Mouse (Mus musculus): ENCODE results near the gene Pex5. TPM values are rescaled to one million over a fixed set of nuclear protein-coding genes. Genes with fewer than 3 reads are reported as not detected.

Gene Pex5
- total RNA-seq (2021) = 10 to 100 TPM; 24.6 to 29.0 TPM
- long read RNA-seq, experiment 1, transcript Pex5-202 (15 exons, 3,073 nt) = major isoform, 10 of 18 reads
- long read RNA-seq, experiment 1, partial matches to known transcripts = 1 of 18 reads
- long read RNA-seq, experiment 1, other reads (novel, unspliced or antisense) = 4 of 18 reads
- long read RNA-seq, experiment 2, transcript Pex5-202 (15 exons, 3,073 nt) = major isoform, 18 of 36 reads
- long read RNA-seq, experiment 2, transcript Pex5-201 (16 exons, 3,139 nt) = minor isoform, 8 of 36 reads
- long read RNA-seq, experiment 2, partial matches to known transcripts = 3 of 36 reads
- long read RNA-seq, experiment 2, other reads (novel, unspliced or antisense) = 6 of 36 reads

DNA sequence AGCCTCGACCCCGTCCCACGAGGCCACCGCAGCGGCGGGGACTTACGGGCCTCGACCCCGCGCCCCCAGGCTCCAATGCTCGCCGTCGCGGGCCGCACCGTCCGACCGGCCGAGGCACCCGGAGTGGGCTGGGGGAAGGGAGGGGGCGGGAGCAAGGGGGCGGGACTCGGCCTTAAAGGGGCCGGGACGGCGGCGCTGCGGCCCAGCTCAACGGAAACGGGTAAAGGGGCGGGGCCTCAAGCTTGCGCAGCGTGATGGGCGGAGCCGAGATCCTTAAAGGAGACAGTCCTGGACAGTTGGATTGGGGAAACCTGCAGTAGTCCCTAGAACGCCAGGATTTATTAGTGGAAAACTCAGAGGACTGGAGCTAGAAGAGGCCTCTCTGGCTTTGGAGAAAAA is at the start of gene Pex5:
Gene Pex5, minus strand, starts transcription at position 141 of the 399 bp plus-strand sequence.
- DNase-seq = peak; percentile 95

DNA sequence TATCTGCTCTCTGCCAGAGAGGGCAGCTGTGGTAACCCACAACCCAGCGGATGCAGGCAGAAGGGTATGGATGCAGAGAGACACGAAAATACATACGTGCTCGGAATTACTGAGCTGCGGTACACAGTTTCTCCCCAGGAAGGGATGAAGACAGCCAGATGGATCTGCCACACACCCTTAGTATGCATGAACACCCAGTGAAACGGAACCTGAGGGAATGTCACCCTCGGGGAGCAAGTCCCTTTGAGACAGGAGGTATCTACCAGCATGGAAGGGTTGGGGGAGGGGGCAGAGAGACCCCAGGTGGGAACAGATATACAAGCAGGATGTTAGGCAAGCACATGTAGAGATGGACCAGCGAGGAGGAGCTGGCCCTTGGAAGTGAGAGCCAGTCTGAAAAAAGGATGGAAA is 49.0 kb upstream of the Pex5 start:
- no peak for DNase-seq

DNA sequence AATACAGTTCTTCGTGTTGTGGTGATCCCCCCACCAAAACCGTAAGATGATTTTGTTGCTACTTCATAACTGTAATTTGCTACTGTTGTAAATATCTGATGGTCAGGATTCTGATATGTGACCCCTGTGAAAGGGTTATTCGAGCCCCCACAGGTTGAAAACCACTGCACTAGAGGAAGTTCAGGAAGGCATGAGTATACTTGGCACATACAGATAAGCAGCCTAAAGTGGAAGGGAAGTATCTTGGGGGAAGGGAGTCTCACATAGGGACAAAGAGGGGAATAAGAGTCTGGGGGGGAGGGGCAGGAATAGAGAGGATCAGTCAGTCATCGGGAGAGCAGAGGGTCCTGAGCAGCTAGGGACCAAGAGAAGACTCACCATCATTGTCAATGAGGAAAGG is 44.5 kb upstream of the Pex5 start:
- no peak for DNase-seq

DNA sequence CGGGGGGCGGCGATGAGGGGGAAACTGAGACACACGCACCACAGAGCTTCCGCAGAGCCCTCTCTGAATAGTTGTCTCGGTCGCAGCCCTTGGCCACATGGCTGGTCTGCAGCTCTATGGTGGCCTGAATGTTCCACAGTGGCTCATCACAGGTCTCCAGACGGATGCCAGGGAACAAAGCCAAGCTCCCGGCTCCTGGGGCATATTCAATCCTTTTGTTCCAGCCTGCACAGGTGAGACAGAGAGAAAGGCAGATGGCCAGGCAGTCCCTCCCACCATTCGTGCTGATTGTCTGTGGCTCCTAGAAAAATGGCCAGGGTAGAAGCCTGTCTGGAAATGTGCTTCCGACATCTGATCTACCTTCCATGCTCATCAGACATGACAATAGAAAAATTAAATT is 43.6 kb upstream of the Pex5 start:
- no peak for DNase-seq

DNA sequence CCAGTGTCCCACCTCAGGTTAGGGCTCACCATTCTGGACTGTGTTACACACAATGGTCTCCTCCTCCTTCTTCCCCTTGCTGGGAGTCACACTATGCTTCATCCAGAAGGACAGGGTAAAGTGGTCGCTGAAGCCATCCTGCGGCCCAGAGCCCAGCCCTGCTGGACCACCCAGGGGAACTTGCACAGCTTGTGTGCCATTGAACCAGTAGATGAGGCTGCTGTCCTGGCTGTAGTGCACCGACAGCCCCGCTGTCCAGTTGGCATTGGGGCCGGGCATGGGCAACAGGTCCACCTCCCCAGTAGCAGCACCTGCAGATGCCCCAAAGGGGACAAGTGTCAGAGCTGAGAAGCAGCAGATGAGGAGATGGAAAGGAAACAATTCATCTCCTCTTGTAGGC is 43.0 kb upstream of the Pex5 start:
- no peak for DNase-seq

DNA sequence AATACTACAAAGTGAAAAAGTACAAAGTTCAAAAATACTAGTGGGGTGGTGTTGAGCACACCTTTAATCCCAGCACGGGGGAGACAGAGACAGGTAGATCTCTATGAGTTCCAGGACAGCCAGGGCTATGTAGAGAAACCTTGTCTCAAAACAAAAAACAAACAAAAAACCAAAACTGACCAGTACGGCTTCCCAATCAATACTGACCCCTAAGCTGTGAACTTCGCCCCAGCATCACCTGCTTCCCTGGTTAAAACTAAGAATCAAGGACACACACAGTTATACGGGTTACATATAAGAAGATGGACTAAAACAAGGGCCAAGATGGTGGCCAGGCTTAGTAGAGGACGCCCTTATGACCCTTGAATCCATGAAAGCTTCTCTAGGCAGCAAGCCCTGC is 41.4 kb upstream of the Pex5 start:
- no peak for DNase-seq

DNA sequence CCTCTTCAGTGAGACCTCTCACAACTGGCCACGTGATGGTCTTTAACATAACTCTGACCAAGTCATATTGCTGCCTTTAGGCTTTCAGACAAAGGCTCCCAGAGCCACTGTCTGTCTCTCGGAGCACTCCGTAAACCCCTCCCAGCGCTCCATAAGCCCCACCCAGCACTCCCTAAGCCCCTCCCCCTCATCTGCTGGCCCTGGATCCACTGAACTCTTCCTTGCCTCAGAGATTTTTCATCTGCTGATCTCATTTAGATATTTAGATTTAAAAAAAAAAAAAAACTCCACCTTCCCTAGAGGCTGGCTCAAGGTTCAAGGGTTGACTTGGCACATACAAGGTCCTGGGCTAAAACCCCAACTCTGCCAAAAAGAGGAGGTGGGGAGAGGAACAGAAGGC is 38.9 kb upstream of the Pex5 start:
- DNase-seq = no peak

DNA sequence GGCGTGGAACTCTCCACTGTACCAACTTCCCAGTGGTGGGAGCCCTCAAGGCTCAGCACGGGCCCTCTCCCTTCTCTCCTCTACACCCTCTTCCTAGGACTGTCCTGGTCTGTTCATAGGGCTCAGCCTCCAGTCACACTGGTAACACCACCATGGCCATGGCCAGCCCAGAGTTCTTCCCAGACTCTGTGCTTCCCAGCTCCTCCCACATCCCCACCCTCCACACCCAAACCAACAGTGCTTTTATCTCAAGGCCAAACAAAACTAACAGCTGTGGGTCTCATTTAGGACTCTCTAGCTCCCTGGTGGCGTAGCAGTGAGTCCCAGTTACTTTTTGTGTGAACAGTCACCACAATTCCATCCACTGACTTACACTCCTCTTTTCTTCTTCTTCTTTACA is 37.1 kb upstream of the Pex5 start:
- no peak for DNase-seq

DNA sequence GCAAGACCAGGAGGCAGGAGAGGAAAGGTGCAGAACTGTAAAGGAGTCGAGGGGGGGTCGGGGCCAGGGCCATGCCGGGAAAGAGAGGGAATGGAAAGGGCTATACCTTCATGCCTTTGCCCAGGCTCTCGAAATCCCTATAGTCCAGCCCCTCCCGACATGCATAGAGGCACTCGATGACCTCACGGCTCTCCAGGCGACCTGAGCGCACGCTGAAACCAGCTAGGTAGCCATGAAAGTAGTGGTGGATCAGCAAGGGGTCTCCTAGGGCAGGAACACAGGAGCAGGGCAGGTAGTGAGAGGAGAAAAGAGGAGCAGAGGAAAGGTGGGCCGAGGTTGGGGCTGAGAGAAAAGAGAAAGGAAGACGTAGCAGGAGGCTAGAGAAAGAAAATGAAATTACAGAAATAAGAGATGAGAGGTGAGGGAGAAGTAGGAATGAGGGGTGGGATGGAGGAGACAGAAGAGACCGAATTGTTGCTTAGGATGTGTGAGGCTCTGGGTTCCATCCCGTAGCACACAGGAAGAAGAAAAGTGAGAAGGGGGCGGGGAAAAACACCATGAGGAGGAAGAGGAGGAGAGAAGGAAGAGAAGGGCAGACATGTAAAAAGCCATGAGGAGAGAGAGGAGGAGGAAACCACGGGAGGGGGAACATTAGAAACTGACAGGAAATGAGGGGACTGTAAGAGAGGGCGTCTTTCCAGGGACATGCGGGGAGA is 35.0 kb upstream of the Pex5 start:
- DNase-seq = no peak

DNA sequence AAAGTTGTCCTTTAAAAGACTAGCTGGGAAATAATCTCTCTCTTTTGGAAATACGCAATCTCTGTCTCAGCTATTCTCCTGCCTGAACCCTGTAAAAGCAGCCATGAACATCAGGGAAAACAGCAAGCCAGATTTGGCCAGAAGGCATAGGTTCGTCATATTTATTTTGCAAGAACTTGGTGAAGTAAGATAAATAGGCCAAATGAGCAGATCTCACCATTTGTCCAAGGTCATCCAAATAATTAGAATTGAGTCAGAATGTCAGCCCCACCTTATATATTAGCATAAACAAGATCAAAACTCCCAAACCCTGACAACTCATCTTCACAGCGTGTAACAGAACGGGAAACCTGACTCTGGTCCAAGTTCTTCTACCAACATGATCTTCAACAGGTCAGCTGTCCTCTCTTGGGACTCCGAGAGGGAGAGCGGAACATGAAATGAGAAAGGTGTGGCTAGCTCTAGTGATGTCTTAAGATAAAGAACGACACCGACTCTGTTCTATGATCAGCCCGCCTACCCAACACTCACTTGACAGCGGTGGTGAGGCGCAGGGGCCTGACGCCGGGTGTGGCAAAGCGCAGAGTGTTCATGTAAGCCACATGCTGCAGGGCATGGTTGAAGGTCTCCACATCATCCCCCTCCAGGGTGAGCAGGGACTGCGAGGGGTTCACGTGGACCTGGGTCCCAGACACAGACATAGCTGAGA is 34.2 kb upstream of the Pex5 start:
- DNase-seq = no peak

DNA sequence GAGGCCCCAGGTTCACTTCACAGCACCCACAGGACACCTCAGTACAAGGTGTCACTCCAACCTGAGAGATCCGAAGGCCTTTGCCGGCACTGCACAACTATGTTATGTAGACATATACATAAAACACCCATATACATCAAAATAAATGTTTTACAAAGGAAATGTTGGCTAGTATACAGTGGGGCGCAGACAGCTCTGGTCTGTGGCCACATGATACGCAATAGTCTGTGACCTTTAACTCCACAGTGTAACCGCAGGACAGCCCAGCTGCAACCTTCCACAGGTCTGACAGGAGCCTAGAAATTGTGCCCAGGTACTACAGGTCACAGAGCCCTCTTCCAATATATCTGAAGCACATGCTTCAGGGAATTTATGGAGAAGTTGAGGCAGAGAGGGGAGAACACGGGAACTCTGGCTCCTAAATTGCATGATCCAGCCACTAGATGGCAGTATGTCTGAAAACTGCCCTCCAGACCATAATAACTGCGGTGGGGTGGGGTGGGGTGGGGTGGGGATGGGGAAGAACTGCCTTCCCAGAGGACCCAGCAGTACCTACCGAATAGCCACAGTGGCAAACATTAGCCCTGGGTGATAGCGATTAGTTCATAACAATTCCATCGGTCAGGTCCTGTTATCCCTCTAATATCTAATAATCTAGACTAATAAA is 33.5 kb upstream of the Pex5 start:
- no peak for DNase-seq

DNA sequence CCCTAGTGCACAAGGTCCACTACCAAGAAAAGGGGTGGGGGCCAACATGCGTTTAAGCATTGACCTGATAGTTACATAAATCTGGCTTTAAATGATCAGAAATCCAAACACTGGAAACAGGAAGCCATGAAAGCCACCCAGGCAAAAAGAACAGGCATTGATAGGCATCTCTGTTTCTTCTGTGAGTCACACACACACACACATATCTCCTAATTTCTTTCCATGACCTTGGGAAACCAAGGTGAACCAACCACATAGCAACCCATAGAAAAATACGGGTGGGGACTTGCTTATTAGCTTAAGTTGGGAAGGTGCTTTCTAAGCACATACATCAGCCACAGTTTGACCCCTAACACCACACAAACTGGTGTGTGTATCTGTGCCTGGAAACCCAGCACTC is 32.5 kb upstream of the Pex5 start:
- no peak for DNase-seq

DNA sequence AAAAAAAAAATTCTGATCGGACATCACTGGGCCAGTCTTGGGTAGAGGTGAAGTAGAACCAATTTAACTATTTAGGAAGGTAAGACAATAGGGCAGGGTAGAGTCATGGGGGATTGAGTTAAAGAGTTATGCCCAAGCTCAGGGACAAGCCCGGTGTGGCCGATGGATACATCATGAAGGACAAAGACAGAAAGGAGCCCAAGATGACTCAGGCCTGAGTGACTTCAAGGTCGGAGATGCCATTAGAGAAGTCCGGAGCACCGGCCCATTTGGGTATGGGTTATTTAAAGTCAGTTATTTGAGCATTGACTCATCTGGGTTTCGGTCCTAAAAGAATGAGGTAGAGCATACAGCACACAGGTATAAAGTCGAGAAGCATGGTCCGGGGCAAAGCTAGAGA is 31.6 kb upstream of the Pex5 start:
- no peak for DNase-seq

DNA sequence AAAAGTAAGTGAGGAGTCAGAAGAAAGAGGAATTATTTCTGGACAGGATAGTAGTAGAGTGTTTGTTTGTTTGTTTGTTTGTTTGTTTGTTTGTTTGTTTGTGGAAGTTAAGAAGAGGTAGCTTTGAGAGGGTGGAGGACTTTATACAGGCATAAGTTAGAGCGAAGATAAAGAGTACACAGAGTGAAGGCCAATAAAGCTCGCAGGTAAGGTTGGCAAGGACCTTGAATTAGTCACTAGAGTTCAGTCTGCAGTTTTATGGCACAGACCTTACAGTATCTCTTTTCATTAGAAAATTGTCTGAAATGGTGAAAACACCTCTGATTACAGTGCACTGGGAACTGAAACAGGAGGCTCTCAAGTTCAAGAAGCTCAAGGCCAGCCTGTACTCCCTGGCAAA is 31.2 kb upstream of the Pex5 start:
- DNase-seq = no peak

DNA sequence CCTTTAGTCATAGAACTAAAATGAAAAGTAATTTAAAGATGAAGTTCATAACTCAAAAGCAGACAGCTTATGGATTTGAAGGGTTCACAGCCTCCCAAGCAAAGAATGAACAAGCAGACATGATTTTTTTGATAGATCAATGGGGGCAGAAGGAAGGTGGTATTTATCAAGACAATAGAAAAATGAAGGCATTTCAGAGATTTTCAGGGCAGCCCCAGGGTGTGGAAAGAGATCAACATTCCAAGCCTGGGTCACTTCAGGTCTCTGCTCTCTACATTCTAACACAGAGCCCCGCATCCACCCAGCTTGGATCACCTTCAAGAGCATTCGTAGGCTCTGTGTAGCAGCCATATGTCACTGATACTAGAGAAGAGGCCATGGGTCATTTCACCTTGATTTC is 28.5 kb upstream of the Pex5 start:
- DNase-seq = no peak

DNA sequence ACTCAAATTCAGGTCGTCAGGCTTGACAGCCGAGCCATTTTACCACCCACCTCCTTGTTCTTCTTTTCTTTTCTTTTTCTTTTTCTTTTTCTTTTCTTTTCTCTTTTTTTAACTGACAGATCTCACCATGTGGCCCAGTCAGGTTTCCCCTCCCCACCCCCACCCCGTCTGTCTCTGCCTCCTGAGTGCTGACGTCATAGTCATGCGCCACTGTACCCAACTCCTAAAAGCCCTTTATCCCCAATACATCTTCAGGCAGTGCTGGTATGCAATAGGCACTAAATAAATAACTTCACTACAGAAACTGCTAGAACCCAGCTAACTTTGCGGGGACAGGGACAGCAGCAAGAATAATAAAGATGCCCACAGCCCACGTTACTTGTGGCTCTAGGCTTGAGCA is 21.4 kb upstream of the Pex5 start:
- no peak for DNase-seq

DNA sequence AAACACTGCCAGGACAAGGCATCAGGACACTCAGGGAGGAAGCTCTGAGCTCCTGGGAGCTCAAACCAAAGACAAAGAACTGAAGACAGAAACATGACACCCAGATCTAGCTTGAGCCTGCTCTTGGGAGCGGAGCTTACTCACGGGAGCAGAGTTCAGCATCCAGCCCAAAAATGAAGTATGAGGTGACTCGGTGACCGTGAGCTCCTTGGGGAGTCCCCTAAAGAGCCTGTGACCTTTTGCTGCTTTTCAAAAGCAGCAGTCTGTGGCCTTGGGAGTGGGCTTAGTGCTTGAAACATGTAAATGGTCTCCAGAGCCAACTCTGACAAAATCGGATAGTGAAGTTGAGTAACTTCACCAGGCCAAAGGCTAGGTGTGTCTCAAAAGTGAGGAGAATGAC is 20.3 kb upstream of the Pex5 start:
- DNase-seq = no peak

DNA sequence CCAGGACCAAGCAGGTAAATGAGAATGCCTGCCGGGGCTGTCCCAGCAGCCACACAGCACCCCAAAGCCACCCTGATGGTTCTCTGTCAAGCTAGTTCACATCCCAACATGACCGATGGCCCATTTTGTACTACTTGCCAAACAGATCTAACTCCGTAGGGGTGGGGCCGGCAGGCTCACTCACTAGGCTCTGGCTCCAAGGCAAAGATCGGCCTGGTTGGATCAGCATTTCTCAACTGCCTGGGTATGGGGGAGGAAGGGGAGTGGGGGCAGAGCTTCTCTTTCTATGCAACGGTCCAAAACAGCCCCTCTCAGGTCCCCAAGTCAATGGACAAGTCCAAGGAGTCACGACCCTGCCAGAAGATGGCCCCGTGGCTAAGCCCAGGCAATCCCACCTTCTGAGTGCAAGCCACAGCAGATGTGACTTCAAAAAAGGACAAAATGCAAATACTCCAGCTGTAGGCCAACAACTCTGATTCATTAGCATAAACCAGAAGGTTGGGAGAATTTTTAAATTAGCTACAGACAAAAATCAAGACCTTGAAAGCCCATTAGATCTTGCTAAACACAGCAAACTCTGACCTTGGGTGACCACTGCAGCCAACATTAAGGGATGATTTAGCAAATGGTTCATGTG is 18.9 kb upstream of the Pex5 start:
- DNase-seq = no peak

DNA sequence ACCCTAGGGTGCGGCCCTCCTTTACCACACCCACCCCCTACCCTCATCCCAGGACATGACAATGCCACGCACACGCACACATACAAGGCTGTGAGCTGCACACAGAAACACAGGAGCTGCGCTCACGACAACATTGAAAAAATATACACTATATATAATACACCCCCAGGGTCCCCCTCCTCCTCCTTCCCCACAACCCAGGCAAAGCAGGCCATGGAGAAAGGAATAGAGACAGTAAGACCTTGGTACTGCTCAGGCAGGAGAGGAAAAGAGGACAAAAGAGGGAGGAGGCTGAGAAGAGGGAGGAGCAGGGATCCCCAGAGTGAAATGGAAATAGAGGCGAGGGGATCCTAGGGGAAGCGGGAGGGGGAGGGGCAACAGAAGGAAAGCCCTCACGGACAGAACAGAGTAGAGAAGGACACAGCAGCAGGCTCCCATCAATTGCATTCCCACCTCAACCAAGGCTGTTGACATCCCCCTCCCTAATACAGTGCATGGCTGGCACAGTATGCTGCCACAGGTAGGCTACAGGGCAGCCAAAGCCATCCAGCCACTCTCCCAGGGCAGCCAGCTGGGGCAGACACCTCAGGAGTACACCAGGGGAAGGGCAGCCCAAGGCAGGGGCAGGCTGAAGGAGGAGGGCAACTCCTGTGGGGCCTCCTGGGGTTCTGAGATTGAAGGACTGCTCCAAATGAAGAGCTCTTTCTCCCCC is 16.1 kb upstream of the Pex5 start:
- DNase-seq = no peak

DNA sequence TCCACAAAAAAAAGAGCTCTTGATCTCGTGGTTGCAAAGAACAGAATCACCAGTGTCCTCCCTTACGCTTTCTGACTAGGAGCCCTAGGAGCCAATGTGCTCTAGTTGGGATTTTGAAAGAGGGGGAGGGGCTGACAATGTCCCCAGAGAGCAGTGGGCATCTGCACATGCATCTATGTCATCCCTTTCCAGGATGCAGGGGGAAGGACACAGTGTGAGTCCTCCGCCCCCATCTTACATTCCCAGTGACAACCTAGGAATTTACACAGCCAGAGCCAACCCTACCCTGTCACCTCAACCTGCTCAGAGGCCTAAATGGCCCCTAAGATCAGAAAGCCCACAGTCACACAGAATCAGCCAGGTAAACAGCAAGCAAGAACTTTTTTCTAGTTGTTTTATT is 15.5 kb upstream of the Pex5 start:
- DNase-seq = no peak

DNA sequence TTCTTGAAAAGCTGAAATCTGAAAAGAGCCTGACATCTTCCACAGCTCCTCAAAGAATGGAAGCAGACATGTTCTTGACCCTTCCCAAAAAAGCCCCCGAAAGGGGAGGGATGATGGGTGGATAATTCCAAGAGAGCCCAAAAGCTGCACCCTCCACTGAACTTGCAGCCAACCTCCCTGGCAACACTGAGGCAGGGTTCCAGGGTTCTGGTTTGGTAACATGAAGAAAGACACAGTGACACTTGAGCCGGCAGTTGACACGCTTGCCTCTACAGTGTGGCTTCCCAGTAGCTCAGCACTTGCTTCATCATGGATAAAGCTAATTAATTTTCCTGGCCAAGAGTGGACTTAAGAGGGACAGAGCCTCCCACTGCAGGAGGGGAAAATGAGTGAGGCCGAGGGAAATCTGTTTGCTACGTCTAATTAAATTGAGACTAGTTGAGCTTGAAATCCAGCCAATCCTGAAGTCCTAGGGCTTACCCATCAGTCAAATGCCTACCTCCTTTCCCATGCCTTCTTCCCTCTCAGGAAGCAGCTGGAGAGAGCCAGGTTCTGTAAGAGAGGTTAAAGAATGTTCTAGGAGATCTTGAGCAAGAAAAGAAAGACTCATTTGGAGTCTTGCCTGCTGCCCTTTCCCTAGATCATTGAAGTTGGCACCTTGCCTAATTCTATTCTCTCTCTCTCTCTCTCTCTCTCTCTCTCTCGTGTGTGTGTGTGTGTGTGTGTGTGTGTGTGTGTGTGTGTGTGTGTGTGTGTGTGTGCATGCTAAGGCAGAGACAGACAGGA is 13.1 kb upstream of the Pex5 start:
- peak; percentile 21 for DNase-seq
